Mouse (Mus musculus): ENCODE measurements around the gene Gm21885. TPM values are rescaled to one million over a fixed set of nuclear protein-coding genes. Genes with fewer than 3 reads are reported as not detected.
"Not testable (repeated sequence)": the region's sequence is repeated elsewhere in the genome, so short reads cannot be mapped to it uniquely, and the experiment has no call there.

The Gm21885 gene
- polyA plus RNA-seq, 1 experiment from 2014 or later, result not detected

GRCm38 (mm10) chr11:94265134-94265785, 16.4 kb upstream of the Gm21885 start:
- peak overlapping the region; percentile 73 for H3K27ac ChIP-seq (ENCODE audit: low read length)
- no peaks in the 10 kb centered on the region for H3K36me3 ChIP-seq (ENCODE audit: insufficient read depth, low read length)
- H3K4me1 ChIP-seq (ENCODE audit: insufficient read depth, low read depth, low read length), result no peaks in the 10 kb centered on the region
- peak; percentile 91 for ATAC-seq
- DNase-seq (ENCODE audit: low spot score), result peak; percentile 90
- H3K4me2 ChIP-seq (replicated peaks; ENCODE audit: low read depth, low read length), result peak overlapping the region; percentile 60
- H3K9ac ChIP-seq (replicated peaks; ENCODE audit: low read depth), result no peak overlapping the region
- 2% methylated on average over 17 of the region's 18 CpGs for WGBS
- peak overlapping the region; percentile 35 for H3K4me3 ChIP-seq (ENCODE audit: low read depth, low read length)
- H3K9me3 ChIP-seq (ENCODE audit: low read length), result no peaks in the 10 kb centered on the region
- no peaks in the 10 kb centered on the region for H3K27me3 ChIP-seq (replicated peaks; ENCODE audit: insufficient read depth, low read length)
- TF ChIP-seq CTCF (IDR thresholded peaks at IDR 0.05) (peak; percentile 62), EP300 (IDR thresholded peaks at IDR 0.05) (no peak)

- not testable (repeated sequence) for H3K27ac ChIP-seq (ENCODE audit: low read length); H3K9ac ChIP-seq (replicated peaks; ENCODE audit: low read depth); ATAC-seq; H3K4me2 ChIP-seq (replicated peaks; ENCODE audit: low read depth, low read length); H3K27me3 ChIP-seq (replicated peaks; ENCODE audit: insufficient read depth, low read length); H3K9me3 ChIP-seq (ENCODE audit: low read length); H3K36me3 ChIP-seq (ENCODE audit: insufficient read depth, low read length); H3K4me3 ChIP-seq (ENCODE audit: low read depth, low read length); DNase-seq (ENCODE audit: low spot score); H3K4me1 ChIP-seq (ENCODE audit: insufficient read depth, low read depth, low read length)
- WGBS, result 38% methylated on average over 3 of the region's 3 CpGs
Measured at GRCm38 (mm10) chr11:94266155-94266554, 15.5 kb upstream of the Gm21885 start.

- no peaks in the 10 kb centered on the region for H3K4me1 ChIP-seq (ENCODE audit: insufficient read depth, low read depth, low read length)
- ATAC-seq (no peak), DNase-seq (ENCODE audit: low spot score) (no peak)
- H3K27me3 ChIP-seq (replicated peaks; ENCODE audit: insufficient read depth, low read length), result no peaks in the 10 kb centered on the region
- no peak overlapping the region for H3K4me2 ChIP-seq (replicated peaks; ENCODE audit: low read depth, low read length)
- H3K36me3 ChIP-seq (ENCODE audit: insufficient read depth, low read length), result no peaks in the 10 kb centered on the region
- no peak overlapping the region for H3K27ac ChIP-seq (ENCODE audit: low read length)
- H3K9ac ChIP-seq (replicated peaks; ENCODE audit: low read depth), result no peak overlapping the region
- no peak for TF ChIP-seq EP300 (IDR thresholded peaks at IDR 0.05)
- no peak for TF ChIP-seq CTCF (IDR thresholded peaks at IDR 0.05)
- no peak overlapping the region for H3K4me3 ChIP-seq (ENCODE audit: low read depth, low read length)
- H3K9me3 ChIP-seq (ENCODE audit: low read length), result no peaks in the 10 kb centered on the region
Measured at GRCm38 (mm10) chr11:94268761-94269160, 12.9 kb upstream of the Gm21885 start.

GRCm38 (mm10) chr11:94269906-94270305, 11.8 kb upstream of the Gm21885 start:
- ATAC-seq (no peak), DNase-seq (ENCODE audit: low spot score) (no peak)
- Histone ChIP-seq H3K27me3 (replicated peaks; ENCODE audit: insufficient read depth, low read length) (no peaks in the 10 kb centered on the region), H3K9me3 (ENCODE audit: low read length) (no peaks in the 10 kb centered on the region), H3K4me1 (ENCODE audit: insufficient read depth, low read depth, low read length) (no peaks in the 10 kb centered on the region), H3K9ac (replicated peaks; ENCODE audit: low read depth) (no peak overlapping the region), H3K4me3 (ENCODE audit: low read depth, low read length) (no peak overlapping the region), H3K27ac (ENCODE audit: low read length) (no peak overlapping the region), H3K4me2 (replicated peaks; ENCODE audit: low read depth, low read length) (no peak overlapping the region), H3K36me3 (ENCODE audit: insufficient read depth, low read length) (no peaks in the 10 kb centered on the region)
- TF ChIP-seq CTCF (IDR thresholded peaks at IDR 0.05) (no peak), EP300 (IDR thresholded peaks at IDR 0.05) (no peak)
- WGBS, result 86% methylated on average over 7 of the region's 7 CpGs

- 89% methylated on average over 2 of the region's 2 CpGs for WGBS
- no peaks in the 10 kb centered on the region for H3K27me3 ChIP-seq (replicated peaks; ENCODE audit: insufficient read depth, low read length)
- TF ChIP-seq EP300 (IDR thresholded peaks at IDR 0.05) (no peak), CTCF (IDR thresholded peaks at IDR 0.05) (no peak)
- no peak overlapping the region for H3K9ac ChIP-seq (replicated peaks; ENCODE audit: low read depth)
- no peaks in the 10 kb centered on the region for H3K4me1 ChIP-seq (ENCODE audit: insufficient read depth, low read depth, low read length)
- H3K9me3 ChIP-seq (ENCODE audit: low read length), result no peaks in the 10 kb centered on the region
- H3K4me3 ChIP-seq (ENCODE audit: low read depth, low read length), result no peak overlapping the region
- H3K27ac ChIP-seq (ENCODE audit: low read length), result no peak overlapping the region
- no peak overlapping the region for H3K4me2 ChIP-seq (replicated peaks; ENCODE audit: low read depth, low read length)
- ATAC-seq (no peak), DNase-seq (ENCODE audit: low spot score) (no peak)
- no peaks in the 10 kb centered on the region for H3K36me3 ChIP-seq (ENCODE audit: insufficient read depth, low read length)
Measured at GRCm38 (mm10) chr11:94271015-94271414, 10.7 kb upstream of the Gm21885 start.

GRCm38 (mm10) chr11:94272960-94273927, 8.4 kb upstream of the Gm21885 start:
- Histone ChIP-seq H3K27ac (ENCODE audit: low read length) (no peak overlapping the region), H3K9ac (replicated peaks; ENCODE audit: low read depth) (no peak overlapping the region), H3K4me3 (ENCODE audit: low read depth, low read length) (no peak overlapping the region), H3K4me2 (replicated peaks; ENCODE audit: low read depth, low read length) (no peak overlapping the region), H3K27me3 (replicated peaks; ENCODE audit: insufficient read depth, low read length) (no peaks in the 10 kb centered on the region), H3K4me1 (ENCODE audit: insufficient read depth, low read depth, low read length) (no peaks in the 10 kb centered on the region), H3K36me3 (ENCODE audit: insufficient read depth, low read length) (no peaks in the 10 kb centered on the region), H3K9me3 (ENCODE audit: low read length) (no peaks in the 10 kb centered on the region)
- DNase-seq (ENCODE audit: low spot score), result no peak
- no peak for ATAC-seq
- no peak for TF ChIP-seq EP300 (IDR thresholded peaks at IDR 0.05)
- WGBS, result 84% methylated on average over 21 of the region's 21 CpGs
